Mouse (Mus musculus) heart, embryonic 11.5 days (tissue): Measurements from ENCODE around the gene Egflam. TPM values are rescaled to one million over a fixed set of nuclear protein-coding genes. Genes with fewer than 3 reads are reported as not detected.
A peak's percentile ranks its signal among the peaks of the same experiment; 100 is the strongest.

Experiments used
- ATAC-seq: fragments of 200-750 bp; cut with Nextera tagmentation; replicated peaks from 2 replicates; pipeline ENCODE4 v1.8.0; 2017; ENCODE audit warnings: moderate library complexity; ENCODE audit not compliant: insufficient number of reproducible peaks, low FRiP score, low TSS enrichment
- H3K27ac ChIP-seq: fragments of 300-500 bp; sonication (generic); 2 replicates; pipeline ENCODE4 v1.5.1; 2014; ENCODE audit warnings: mild to moderate bottlenecking, low read depth, low read length
- H3K27me3 ChIP-seq: fragments of 300-500 bp; sonication (generic); 2 replicates; pipeline ENCODE4 v1.6.1; 2014; ENCODE audit warnings: mild to moderate bottlenecking, low read length, mixed read lengths; ENCODE audit not compliant: control insufficient read depth, insufficient read depth
- H3K36me3 ChIP-seq: fragments of 300-500 bp; sonication (generic); 2 replicates; pipeline ENCODE4 v1.6.1; 2014; ENCODE audit warnings: mild to moderate bottlenecking, low read length, moderate library complexity, mixed read lengths; ENCODE audit not compliant: control insufficient read depth, insufficient read depth
- H3K4me1 ChIP-seq: fragments of 300-500 bp; sonication (generic); 2 replicates; pipeline ENCODE4 v1.6.1; 2014; ENCODE audit warnings: low read length; ENCODE audit not compliant: control insufficient read depth, insufficient read depth
- H3K4me2 ChIP-seq: fragments of 300-500 bp; sonication (generic); 2 replicates; pipeline ENCODE4 v1.6.1; 2014; ENCODE audit warnings: mild to moderate bottlenecking, moderate library complexity
- H3K4me3 ChIP-seq: fragments of 300-500 bp; sonication (generic); 2 replicates; pipeline ENCODE4 v1.5.1; 2014; ENCODE audit warnings: low read depth, low read length
- H3K9ac ChIP-seq: fragments of 300-500 bp; sonication (generic); 2 replicates; pipeline ENCODE4 v1.6.1; 2014; ENCODE audit warnings: mild to moderate bottlenecking, low read depth, low read length, moderate library complexity
- H3K9me3 ChIP-seq: fragments of 300-500 bp; sonication (generic); replicated peaks from 2 replicates; pipeline ENCODE4 v1.6.1; 2016; ENCODE audit warnings: low read length; ENCODE audit not compliant: control insufficient read depth
- WGBS: fragments of 180-500 bp; shearing (Covaris S2); extraction: QIAGEN DNeasy Blood & Tissue Kit; methylation state at CpG from one replicate; pipeline ENCODE4 v1.1.7; 2014; ENCODE audit not compliant: insufficient replicate concordance; 5-methylcytosine and 5-hydroxymethylcytosine counted together
- polyA plus RNA-seq: library from polyadenylated mRNA; unstranded; fragments of >200 nt; fragmentation: Nextera tagmentation; extraction: Ambion mirVana; gene quantifications from 2 replicates; pipeline ENCODE4 v1.2.1, GENCODE M21; 2014

Gene Egflam
- polyA plus RNA-seq, 1 experiment from 2014 or later, result 7.8 TPM

DNA sequence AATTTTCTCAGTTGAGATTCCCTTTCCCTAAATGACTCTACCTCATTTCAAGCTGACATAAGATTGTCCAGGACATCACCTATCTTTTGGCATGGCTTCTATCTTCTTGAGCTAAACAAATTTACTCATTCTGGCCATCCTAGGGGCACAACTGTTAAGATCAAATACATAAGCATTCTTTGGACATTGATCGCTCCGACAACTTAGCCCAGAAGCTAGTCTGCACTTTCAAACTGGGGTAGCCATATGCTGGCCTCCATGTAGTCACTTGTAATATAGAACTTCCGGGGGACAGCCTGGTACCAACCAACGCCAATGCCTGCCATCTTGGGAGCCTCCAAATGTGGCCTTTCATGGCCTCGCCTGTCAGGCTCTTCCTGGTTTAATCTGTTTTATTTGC is 195.2 kb downstream of the Egflam start:
- H3K36me3 ChIP-seq, result no peaks in the 10 kb centered on the region
- 91% methylated on average over 5 of the region's 5 CpGs for WGBS
- H3K4me3 ChIP-seq, result no peak overlapping the region
- H3K9me3 ChIP-seq, result no peaks in the 10 kb centered on the region
- H3K9ac ChIP-seq, result no peak overlapping the region
- H3K27ac ChIP-seq, result no peak overlapping the region
- peaks cover 39% of the 10 kb centered on the region for H3K4me1 ChIP-seq
- no peaks in the 10 kb centered on the region for H3K27me3 ChIP-seq
- H3K4me2 ChIP-seq, result no peak overlapping the region
- no peak for ATAC-seq

- Histone ChIP-seq H3K9ac (0 out of 2 replicates have a peak overlapping the region, but pooled peaks have one; percentile 1), H3K9me3 (no peaks in the 10 kb centered on the region), H3K36me3 (no peaks in the 10 kb centered on the region), H3K4me2 (no peak overlapping the region), H3K4me1 (peaks cover 39% of the 10 kb centered on the region), H3K27ac (peak overlapping the region; percentile 48), H3K4me3 (no peak overlapping the region), H3K27me3 (no peaks in the 10 kb centered on the region)
- no peak for ATAC-seq
- WGBS, result 48% methylated on average over 9 of the region's 9 CpGs
These were observed 196.5 kb downstream of the Egflam start for GRCm38 (mm10) chr15:7201421-7202380.

DNA sequence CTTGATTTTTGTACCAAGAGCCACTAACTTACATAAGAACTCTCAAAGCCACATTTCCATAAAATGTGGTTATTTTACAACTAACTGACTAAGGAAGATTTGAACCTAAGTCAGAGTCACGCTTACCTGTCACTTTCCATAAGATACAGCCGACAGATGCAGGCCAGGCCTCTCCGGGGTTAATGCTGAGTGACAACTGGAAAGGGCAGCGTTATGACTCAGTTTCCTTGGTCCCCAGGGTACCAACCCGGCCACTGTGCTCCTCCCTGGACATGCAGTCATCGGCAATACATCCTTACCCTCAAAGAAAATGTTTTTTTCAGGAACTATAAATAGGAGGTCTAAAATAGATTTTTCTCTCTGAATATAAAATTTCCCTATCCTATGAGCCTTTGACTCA is 197.9 kb downstream of the Egflam start:
- no peaks in the 10 kb centered on the region for H3K27me3 ChIP-seq
- H3K4me2 ChIP-seq, result no peak overlapping the region
- no peak for ATAC-seq
- H3K9ac ChIP-seq, result no peak overlapping the region
- H3K9me3 ChIP-seq, result no peaks in the 10 kb centered on the region
- peaks cover 28% of the 10 kb centered on the region for H3K4me1 ChIP-seq
- H3K36me3 ChIP-seq, result no peaks in the 10 kb centered on the region
- H3K4me3 ChIP-seq, result no peak overlapping the region
- WGBS, result 57% methylated on average over 6 of the region's 6 CpGs
- H3K27ac ChIP-seq, result no peak overlapping the region

GRCm38 (mm10) chr15:7198816-7199215 is 199.4 kb downstream of the Egflam start:
- 65% methylated on average over 2 of the region's 2 CpGs for WGBS
- peaks cover 28% of the 10 kb centered on the region for H3K4me1 ChIP-seq
- H3K9me3 ChIP-seq, result no peaks in the 10 kb centered on the region
- no peak overlapping the region for H3K27ac ChIP-seq
- no peaks in the 10 kb centered on the region for H3K36me3 ChIP-seq
- H3K4me3 ChIP-seq, result no peak overlapping the region
- no peak for ATAC-seq
- no peaks in the 10 kb centered on the region for H3K27me3 ChIP-seq
- H3K9ac ChIP-seq, result no peak overlapping the region
- H3K4me2 ChIP-seq, result no peak overlapping the region

GRCm38 (mm10) chr15:7197652-7198445 is 200.3 kb downstream of the Egflam start:
- no peak for ATAC-seq
- 73% methylated on average over 3 of the region's 3 CpGs for WGBS
- no peak overlapping the region for H3K27ac ChIP-seq
- peaks cover 23% of the 10 kb centered on the region for H3K4me1 ChIP-seq
- no peaks in the 10 kb centered on the region for H3K9me3 ChIP-seq
- H3K27me3 ChIP-seq, result no peaks in the 10 kb centered on the region
- no peak overlapping the region for H3K9ac ChIP-seq
- H3K4me3 ChIP-seq, result no peak overlapping the region
- no peak overlapping the region for H3K4me2 ChIP-seq
- no peaks in the 10 kb centered on the region for H3K36me3 ChIP-seq

- Histone ChIP-seq H3K27me3 (no peaks in the 10 kb centered on the region), H3K4me1 (peaks cover 11% of the 10 kb centered on the region), H3K4me3 (no peak overlapping the region), H3K27ac (peak overlapping the region; percentile 7; the same call in 1 of the 2 replicates), H3K36me3 (0 out of 2 replicates have a peak, but pooled peaks cover 6% of the 10 kb centered on the region), H3K4me2 (no peak overlapping the region), H3K9me3 (no peaks in the 10 kb centered on the region), H3K9ac (no peak overlapping the region)
- WGBS, result 39% methylated on average over 6 of the region's 6 CpGs
- no peak for ATAC-seq
These were observed 203.4 kb downstream of the Egflam start for GRCm38 (mm10) chr15:7194748-7195221.

DNA sequence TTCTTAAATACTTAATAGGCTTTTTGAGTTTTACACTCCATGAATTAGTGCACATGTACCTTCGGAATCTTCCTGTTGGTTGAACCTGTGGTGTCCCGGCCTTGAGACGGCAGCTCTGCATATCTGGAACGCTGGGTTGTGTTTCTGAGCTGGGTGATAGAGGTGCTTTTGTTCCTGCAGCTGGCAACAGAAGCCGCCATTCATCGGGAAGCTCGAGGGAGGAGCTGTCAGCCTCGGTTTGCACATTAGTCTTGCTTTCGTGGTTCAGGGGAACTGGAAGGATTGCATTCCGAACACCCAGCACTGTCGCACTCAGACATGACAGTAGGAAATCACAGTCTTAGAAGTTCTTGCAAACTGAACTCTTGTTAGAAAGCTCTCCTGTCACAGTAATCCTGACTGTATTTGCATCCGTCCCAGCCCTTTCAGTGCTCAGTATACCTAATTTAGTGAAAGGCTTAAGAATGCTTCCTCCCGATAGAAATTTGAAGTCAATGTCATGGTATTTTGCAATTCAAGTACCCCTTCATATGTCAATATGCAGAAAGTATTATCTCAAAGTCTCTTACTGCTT is 204.0 kb downstream of the Egflam start:
- peak overlapping the region; percentile 7; the same call in 1 of the 2 replicates for H3K27ac ChIP-seq
- H3K27me3 ChIP-seq, result no peaks in the 10 kb centered on the region
- no peak overlapping the region for H3K9ac ChIP-seq
- no peak overlapping the region for H3K4me3 ChIP-seq
- H3K4me2 ChIP-seq, result 0 out of 2 replicates have a peak overlapping the region, but pooled peaks have one; percentile 4
- ATAC-seq, result no peak
- 28% methylated on average over 13 of the region's 13 CpGs for WGBS
- no peaks in the 10 kb centered on the region for H3K9me3 ChIP-seq
- H3K4me1 ChIP-seq, result peaks cover 11% of the 10 kb centered on the region
- 0 out of 2 replicates have a peak, but pooled peaks cover 6% of the 10 kb centered on the region for H3K36me3 ChIP-seq

DNA sequence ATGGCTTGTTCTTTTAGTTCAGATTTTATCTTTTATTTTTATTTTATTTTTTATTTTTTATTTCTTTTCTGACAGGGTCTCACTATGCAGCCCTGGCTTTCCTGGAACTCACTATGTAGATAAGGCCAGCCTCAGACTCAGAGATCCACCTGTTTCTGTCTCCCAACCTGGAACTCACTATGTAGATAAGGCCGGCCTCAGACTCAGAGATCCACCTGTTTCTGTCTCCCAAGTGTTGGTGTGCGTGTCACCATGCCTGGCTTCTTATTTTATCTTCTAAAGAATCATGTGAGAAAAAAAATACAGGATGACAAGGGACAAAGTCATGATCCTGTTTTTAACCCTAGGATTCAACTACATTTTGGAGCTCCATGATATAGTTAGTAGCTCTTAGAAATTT is 205.6 kb downstream of the Egflam start:
- Histone ChIP-seq H3K4me1 (peaks cover 11% of the 10 kb centered on the region), H3K4me3 (no peak overlapping the region), H3K27me3 (no peaks in the 10 kb centered on the region), H3K27ac (no peak overlapping the region), H3K36me3 (0 out of 2 replicates have a peak, but pooled peaks cover 6% of the 10 kb centered on the region), H3K9me3 (no peaks in the 10 kb centered on the region), H3K4me2 (no peak overlapping the region), H3K9ac (no peak overlapping the region)
- no peak for ATAC-seq
- WGBS, result 91% methylated on average over 2 of the region's 2 CpGs
